Mouse (Mus musculus) forebrain, embryonic 10.5 days (tissue): ENCODE measurements around the gene Retreg2. TPM values are rescaled to one million over a fixed set of nuclear protein-coding genes. Genes with fewer than 3 reads are reported as not detected.
A peak's percentile ranks its signal among the peaks of the same experiment; 100 is the strongest.

Source experiments
- DNase-seq: peaks from one replicate; pipeline ENCODE4 v3.0.0-alpha.2; 2017; ENCODE audit warnings: low spot score; ENCODE audit errors: extremely low spot score
- H3K27ac ChIP-seq: fragments of 300-500 bp; sonication (generic); 2 replicates; pipeline ENCODE4 v1.5.1; 2016; ENCODE audit warnings: mild to moderate bottlenecking
- H3K27me3 ChIP-seq: fragments of 300-500 bp; sonication (generic); 2 replicates; pipeline ENCODE4 v1.6.1; 2016; ENCODE audit warnings: mild to moderate bottlenecking; ENCODE audit not compliant: poor library complexity, severe bottlenecking
- H3K36me3 ChIP-seq: fragments of 300-500 bp; sonication (generic); replicated peaks from 2 replicates; pipeline ENCODE4 v1.6.1; 2016; ENCODE audit warnings: mild to moderate bottlenecking, moderate library complexity
- H3K4me1 ChIP-seq: fragments of 300-500 bp; sonication (generic); 2 replicates; pipeline ENCODE4 v1.6.1; 2016
- H3K4me3 ChIP-seq: fragments of 300-500 bp; sonication (generic); 2 replicates; pipeline ENCODE4 v1.5.1; 2016; ENCODE audit warnings: mild to moderate bottlenecking, moderate library complexity
- H3K9me3 ChIP-seq: fragments of 300-500 bp; sonication (generic); 2 replicates; pipeline ENCODE4 v1.6.1; 2016; ENCODE audit warnings: mild to moderate bottlenecking, moderate library complexity
- WGBS: fragments of 180-500 bp; shearing (Covaris S2); methylation state at CpG from one replicate; pipeline ENCODE4 v1.1.7; 2016; 5-methylcytosine and 5-hydroxymethylcytosine counted together
- polyA plus RNA-seq: library from polyadenylated mRNA; unstranded; fragments of >200 nt; fragmentation: Nextera tagmentation; extraction: Ambion mirVana; gene quantifications from 2 replicates; pipeline ENCODE4 v1.2.1, GENCODE M21; 2016

Retreg2 gene
- polyA plus RNA-seq, 1 experiment from 2014 or later, result 42.0 TPM

GRCm38 (mm10) chr1:75181377-75181870 is 38.8 kb downstream of the Retreg2 start:
- Histone ChIP-seq H3K27ac (no peak overlapping the region), H3K4me1 (peaks cover 27% of the 10 kb centered on the region), H3K4me3 (no peak overlapping the region), H3K9me3 (no peaks in the 10 kb centered on the region), H3K36me3 (peaks cover 51% of the 10 kb centered on the region), H3K27me3 (no peaks in the 10 kb centered on the region)
- WGBS, result 88% methylated on average over 4 of the region's 4 CpGs
- DNase-seq, result no peak

- Histone ChIP-seq H3K9me3 (no peaks in the 10 kb centered on the region), H3K27ac (no peak overlapping the region), H3K4me3 (no peak overlapping the region), H3K27me3 (no peaks in the 10 kb centered on the region), H3K4me1 (peaks cover 27% of the 10 kb centered on the region), H3K36me3 (peaks cover 50% of the 10 kb centered on the region)
- no peak for DNase-seq
- WGBS, result 68% methylated on average over 4 of the region's 4 CpGs
Observed at GRCm38 (mm10) chr1:75182160-75182559, 39.6 kb downstream of the Retreg2 start.

- no peaks in the 10 kb centered on the region for H3K9me3 ChIP-seq
- H3K36me3 ChIP-seq, result peaks cover 49% of the 10 kb centered on the region
- H3K4me3 ChIP-seq, result no peak overlapping the region
- DNase-seq, result no peak
- H3K4me1 ChIP-seq, result peaks cover 10% of the 10 kb centered on the region
- 91% methylated on average over 11 of the region's 11 CpGs for WGBS
- no peaks in the 10 kb centered on the region for H3K27me3 ChIP-seq
- H3K27ac ChIP-seq, result no peak overlapping the region
Observed at GRCm38 (mm10) chr1:75185495-75185894, 42.9 kb downstream of the Retreg2 start.

- DNase-seq, result no peak
- H3K4me3 ChIP-seq, result no peak overlapping the region
- peaks cover 49% of the 10 kb centered on the region for H3K36me3 ChIP-seq
- no peaks in the 10 kb centered on the region for H3K27me3 ChIP-seq
- no peak overlapping the region for H3K27ac ChIP-seq
- peaks cover 17% of the 10 kb centered on the region for H3K4me1 ChIP-seq
- no peaks in the 10 kb centered on the region for H3K9me3 ChIP-seq
Observed at GRCm38 (mm10) chr1:75187126-75187525, 44.5 kb downstream of the Retreg2 start.

GRCm38 (mm10) chr1:75187914-75188483 is 45.4 kb downstream of the Retreg2 start:
- no peaks in the 10 kb centered on the region for H3K9me3 ChIP-seq
- H3K27me3 ChIP-seq, result no peaks in the 10 kb centered on the region
- H3K4me3 ChIP-seq, result no peak overlapping the region
- H3K36me3 ChIP-seq, result peaks cover 40% of the 10 kb centered on the region
- H3K4me1 ChIP-seq, result peaks cover 23% of the 10 kb centered on the region
- WGBS, result 82% methylated on average over 2 of the region's 2 CpGs
- no peak for DNase-seq
- no peak overlapping the region for H3K27ac ChIP-seq

GRCm38 (mm10) chr1:75190577-75190976 is 48.0 kb downstream of the Retreg2 start:
- 75% methylated on average over 2 of the region's 2 CpGs for WGBS

GRCm38 (mm10) chr1:75191258-75191621 is 48.7 kb downstream of the Retreg2 start:
- WGBS, result 40% methylated on average over 5 of the region's 5 CpGs
- no peak for DNase-seq
- Histone ChIP-seq H3K27ac (peak overlapping the region; percentile 89), H3K4me1 (peaks cover 30% of the 10 kb centered on the region), H3K4me3 (peak overlapping the region; percentile 76), H3K36me3 (peaks cover 34% of the 10 kb centered on the region), H3K27me3 (no peaks in the 10 kb centered on the region), H3K9me3 (no peaks in the 10 kb centered on the region)

More at GRCm38 (mm10) chr1:75190577-75190976, 48.0 kb downstream of the Retreg2 start:
- peak overlapping the region; percentile 76 for H3K4me3 ChIP-seq
- peaks cover 30% of the 10 kb centered on the region for H3K4me1 ChIP-seq
- no peaks in the 10 kb centered on the region for H3K9me3 ChIP-seq
- no peak overlapping the region for H3K27ac ChIP-seq
- peaks cover 34% of the 10 kb centered on the region for H3K36me3 ChIP-seq
- DNase-seq, result no peak
- H3K27me3 ChIP-seq, result no peaks in the 10 kb centered on the region

- Histone ChIP-seq H3K27me3 (no peaks in the 10 kb centered on the region), H3K9me3 (no peaks in the 10 kb centered on the region), H3K4me3 (peak within 1 kb of the TSS; percentile 76), H3K36me3 (peaks cover 34% of the 10 kb centered on the region), H3K4me1 (peaks cover 30% of the 10 kb centered on the region), H3K27ac (peak within 1 kb of the TSS; percentile 89)
- under 1% methylated on average over 56 of the region's 56 CpGs for WGBS
- peak; percentile 96 for DNase-seq
Observed at GRCm38 (mm10) chr1:75191622-75192402, 49.2 kb downstream of the Retreg2 start, which contains the start of the genes Ankzf1 and Atg9a. TSS of gene Ankzf1 (plus strand) at chr1:75192151. TSS of gene Atg9a (minus strand) at chr1:75192196.

GRCm38 (mm10) chr1:75192452-75192851 is 49.9 kb downstream of the Retreg2 start:
- WGBS, result under 1% methylated on average over 19 of the region's 19 CpGs
- peak overlapping the region; percentile 89 for H3K27ac ChIP-seq
- no peak for DNase-seq

More at GRCm38 (mm10) chr1:75192452-75192851, 49.9 kb downstream of the Retreg2 start:
- peak overlapping the region; percentile 76 for H3K4me3 ChIP-seq
- H3K27me3 ChIP-seq, result no peaks in the 10 kb centered on the region
- no peaks in the 10 kb centered on the region for H3K9me3 ChIP-seq
- H3K36me3 ChIP-seq, result peaks cover 34% of the 10 kb centered on the region
- H3K4me1 ChIP-seq, result peaks cover 30% of the 10 kb centered on the region

Other genes starting within 250 kb of the Retreg2 start
- gene Cryba2, start 249.6 kb upstream of the Retreg2 start, polyA plus RNA-seq, result not detected in 2 replicates
- 0.04 and 0.25 TPM in 2 replicates for gene Cfap65, start 207.2 kb upstream of the Retreg2 start, polyA plus RNA-seq
- gene Ihh, start 191.1 kb upstream of the Retreg2 start, polyA plus RNA-seq, result 0.10 TPM in 1 of 2 replicates, not detected in the other
- 12.2 and 12.4 TPM in 2 replicates for gene Nhej1, start 17.6 kb upstream of the Retreg2 start, polyA plus RNA-seq
- gene Slc23a3, start 8.9 kb upstream of the Retreg2 start, polyA plus RNA-seq, result not detected in 2 replicates
- 41.0 and 43.6 TPM in 2 replicates for gene Cnppd1, start 67 bp upstream of the Retreg2 start, polyA plus RNA-seq
- 26.8 and 29.0 TPM in 2 replicates for gene Zfand2b, start 25.9 kb downstream of the Retreg2 start, polyA plus RNA-seq
- gene Abcb6, start 37.6 kb downstream of the Retreg2 start, polyA plus RNA-seq, result 41.9 and 45.4 TPM in 2 replicates
- gene Ankzf1, start 49.4 kb downstream of the Retreg2 start, polyA plus RNA-seq, result 20.9 and 24.1 TPM in 2 replicates
- 17.4 and 19.2 TPM in 2 replicates for gene Atg9a, start 49.4 kb downstream of the Retreg2 start, polyA plus RNA-seq
- gene Glb1l, start 68.0 kb downstream of the Retreg2 start, polyA plus RNA-seq, result 14.4 and 15.3 TPM in 2 replicates
- 151 and 153 TPM in 2 replicates for gene Stk16, start 68.1 kb downstream of the Retreg2 start, polyA plus RNA-seq
- gene Tuba4a, start 77.1 kb downstream of the Retreg2 start, polyA plus RNA-seq, result 11.0 and 13.7 TPM in 2 replicates
- not detected in 2 replicates for gene A630095N17Rik, start 89.3 kb downstream of the Retreg2 start, polyA plus RNA-seq
- 28.0 and 28.6 TPM in 2 replicates for gene Dnajb2, start 93.6 kb downstream of the Retreg2 start, polyA plus RNA-seq
- gene Ptprn, start 121.7 kb downstream of the Retreg2 start, polyA plus RNA-seq, result 1.5 and 1.6 TPM in 2 replicates
- gene Resp18, start 135.6 kb downstream of the Retreg2 start, polyA plus RNA-seq, result 2.6 and 3.4 TPM in 2 replicates
- gene Dnpep, start 175.2 kb downstream of the Retreg2 start, polyA plus RNA-seq, result 124 and 126 TPM in 2 replicates
- 2.6 and 4.3 TPM in 2 replicates for gene Des, start 217.6 kb downstream of the Retreg2 start, polyA plus RNA-seq
- gene Speg, start 232.5 kb downstream of the Retreg2 start, polyA plus RNA-seq, result 23.2 and 29.3 TPM in 2 replicates